Mouse (Mus musculus): Measurements from ENCODE around the gene A630095N17Rik. TPM values are rescaled to one million over a fixed set of nuclear protein-coding genes. Genes with fewer than 3 reads are reported as not detected.

The A630095N17Rik gene
- polyA plus RNA-seq, 2 experiments: not detected

DNA sequence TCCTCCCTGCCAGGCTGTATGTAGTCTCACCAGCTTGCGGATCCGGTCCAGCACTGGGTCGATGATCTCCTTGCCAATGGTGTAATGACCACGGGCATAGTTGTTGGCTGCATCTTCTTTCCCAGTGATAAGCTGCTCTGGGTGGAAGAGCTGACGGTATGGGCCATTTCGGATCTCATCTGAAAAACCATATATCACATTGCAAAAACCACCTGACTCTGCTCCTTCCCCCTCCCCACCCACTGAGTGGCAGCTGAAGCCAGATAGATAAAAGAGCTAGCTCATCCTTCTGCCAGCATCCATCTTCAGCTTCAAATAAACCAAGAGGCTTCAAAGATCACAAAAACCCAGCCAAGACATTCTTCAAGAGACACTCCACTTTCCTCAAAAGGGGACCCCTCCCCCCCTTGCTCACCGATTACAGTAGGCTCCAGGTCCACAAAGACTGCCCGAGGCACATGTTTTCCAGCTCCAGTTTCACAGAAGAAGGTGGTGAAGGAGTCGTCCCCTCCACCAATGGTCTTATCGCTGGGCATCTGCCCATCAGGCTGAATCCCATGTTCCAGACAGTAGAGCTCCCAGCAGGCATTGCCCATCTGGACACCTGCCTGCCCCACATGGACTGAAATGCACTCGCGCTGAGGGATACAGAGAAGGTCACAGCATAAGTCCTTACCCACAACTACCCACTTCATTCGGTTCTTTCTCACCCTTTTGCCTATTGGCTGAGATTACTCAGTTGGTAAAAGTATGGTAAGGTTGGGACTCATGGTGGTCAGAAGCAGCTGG, 14.9 kb downstream of the A630095N17Rik start:
- H3K4me3 ChIP-seq (replicated peaks; ENCODE audit: low read length): no peak overlapping the region
- peaks cover 13% of the 10 kb centered on the region for H3K4me1 ChIP-seq (ENCODE audit: control insufficient read depth, insufficient read depth, low read length)

DNA sequence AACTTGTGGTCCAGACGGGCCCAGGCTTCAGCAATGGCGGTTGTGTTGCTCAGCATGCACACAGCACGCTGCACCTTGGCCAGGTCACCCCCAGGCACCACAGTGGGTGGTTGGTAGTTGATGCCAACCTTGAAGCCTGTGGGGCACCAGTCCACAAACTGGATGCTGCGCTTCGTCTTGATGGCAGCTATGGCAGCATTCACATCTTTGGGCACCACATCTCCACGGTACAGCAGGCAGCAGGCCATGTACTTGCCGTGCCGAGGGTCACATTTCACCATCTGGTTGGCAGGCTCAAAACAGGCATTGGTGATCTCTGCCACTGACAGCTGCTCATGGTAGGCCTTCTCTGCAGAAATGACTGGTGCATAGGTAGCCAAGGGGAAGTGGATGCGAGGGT, 16.1 kb downstream of the A630095N17Rik start:
- 91% methylated on average over 9 of the region's 9 CpGs for WGBS
- Histone ChIP-seq H3K27ac (replicated peaks; ENCODE audit: low read depth, low read length) (no peak overlapping the region), H3K4me1 (ENCODE audit: control insufficient read depth, insufficient read depth, low read length) (peaks cover 23% of the 10 kb centered on the region), H3K4me2 (replicated peaks; ENCODE audit: low read depth, low read length, severe bottlenecking) (no peak overlapping the region), H3K36me3 (ENCODE audit: control insufficient read depth, insufficient read depth, low read length) (peaks cover 37% of the 10 kb centered on the region), H3K4me3 (replicated peaks; ENCODE audit: low read length) (no peak overlapping the region), H3K27me3 (ENCODE audit: control insufficient read depth, insufficient read depth, low read length) (peaks cover 32% of the 10 kb centered on the region), H3K9ac (ENCODE audit: low read depth, low read length, severe bottlenecking) (no peak overlapping the region), H3K9me3 (ENCODE audit: control insufficient read depth, low read length) (no peaks in the 10 kb centered on the region)
- DNase-seq (ENCODE audit: low spot score) (no peak), ATAC-seq (ENCODE audit: low FRiP score, low read depth) (no peak)
- no peak for TF ChIP-seq POLR2A (IDR thresholded peaks at IDR 0.05; ENCODE audit: borderline replicate concordance, extremely low read depth, insufficient read depth, insufficient read length)

More for the DNA sequence above, 14.9 kb downstream of the A630095N17Rik start:
- Histone ChIP-seq H3K9ac (ENCODE audit: low read depth, low read length, severe bottlenecking) (no peak overlapping the region), H3K9me3 (ENCODE audit: control insufficient read depth, low read length) (no peaks in the 10 kb centered on the region), H3K4me2 (replicated peaks; ENCODE audit: low read depth, low read length, severe bottlenecking) (no peak overlapping the region), H3K27me3 (ENCODE audit: control insufficient read depth, insufficient read depth, low read length) (peaks cover 32% of the 10 kb centered on the region), H3K36me3 (ENCODE audit: control insufficient read depth, insufficient read depth, low read length) (peaks cover 37% of the 10 kb centered on the region), H3K27ac (replicated peaks; ENCODE audit: low read depth, low read length) (no peak overlapping the region)
- DNase-seq (ENCODE audit: low spot score): no peak
- no peak for TF ChIP-seq POLR2A (IDR thresholded peaks at IDR 0.05; ENCODE audit: borderline replicate concordance, extremely low read depth, insufficient read depth, insufficient read length)
- WGBS: 73% methylated on average over 13 of the region's 13 CpGs
- no peak for ATAC-seq (ENCODE audit: low FRiP score, low read depth)

- WGBS: 65% methylated on average over 5 of the region's 5 CpGs
- H3K36me3 ChIP-seq (ENCODE audit: control insufficient read depth, insufficient read depth, low read length): peaks cover 37% of the 10 kb centered on the region
- no peaks in the 10 kb centered on the region for H3K9me3 ChIP-seq (ENCODE audit: control insufficient read depth, low read length)
- H3K4me2 ChIP-seq (replicated peaks; ENCODE audit: low read depth, low read length, severe bottlenecking): no peak overlapping the region
- no peak overlapping the region for H3K27ac ChIP-seq (replicated peaks; ENCODE audit: low read depth, low read length)
- DNase-seq (ENCODE audit: low spot score) (no peak), ATAC-seq (ENCODE audit: low FRiP score, low read depth) (no peak)
- H3K9ac ChIP-seq (ENCODE audit: low read depth, low read length, severe bottlenecking): no peak overlapping the region
- no peak overlapping the region for H3K4me3 ChIP-seq (replicated peaks; ENCODE audit: low read length)
- H3K4me1 ChIP-seq (ENCODE audit: control insufficient read depth, insufficient read depth, low read length): peaks cover 29% of the 10 kb centered on the region
- TF ChIP-seq POLR2A (IDR thresholded peaks at IDR 0.05; ENCODE audit: borderline replicate concordance, extremely low read depth, insufficient read depth, insufficient read length): no peak
- peaks cover 23% of the 10 kb centered on the region for H3K27me3 ChIP-seq (ENCODE audit: control insufficient read depth, insufficient read depth, low read length)
Measured at GRCm38 (mm10) chr1:75214886-75215285, 17.0 kb downstream of the A630095N17Rik start.

DNA sequence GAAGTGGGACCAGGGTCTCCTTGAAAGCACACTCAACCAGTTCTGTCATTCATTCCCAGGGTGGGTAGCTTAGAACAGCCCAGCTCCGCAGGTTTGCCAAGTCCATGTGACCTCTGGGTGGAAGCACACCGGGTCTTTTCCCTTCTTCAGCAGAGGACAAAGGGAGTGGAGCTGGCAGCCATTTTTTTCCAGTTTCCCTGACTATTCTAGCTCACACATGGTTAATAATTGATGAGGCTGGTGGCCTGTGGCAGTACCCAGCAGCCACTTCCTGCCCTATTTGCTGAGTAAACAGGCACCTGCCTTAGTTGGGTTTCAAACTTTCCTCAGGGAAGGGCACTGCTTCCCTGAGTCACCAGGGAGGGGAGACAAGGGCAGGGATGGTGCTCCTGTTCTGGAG, 17.5 kb downstream of the A630095N17Rik start:
- TF ChIP-seq POLR2A (IDR thresholded peaks at IDR 0.05; ENCODE audit: borderline replicate concordance, extremely low read depth, insufficient read depth, insufficient read length): no peak
- Histone ChIP-seq H3K9ac (ENCODE audit: low read depth, low read length, severe bottlenecking) (no peak overlapping the region), H3K4me1 (ENCODE audit: control insufficient read depth, insufficient read depth, low read length) (peaks cover 29% of the 10 kb centered on the region), H3K4me3 (replicated peaks; ENCODE audit: low read length) (no peak overlapping the region), H3K27ac (replicated peaks; ENCODE audit: low read depth, low read length) (no peak overlapping the region), H3K4me2 (replicated peaks; ENCODE audit: low read depth, low read length, severe bottlenecking) (no peak overlapping the region), H3K36me3 (ENCODE audit: control insufficient read depth, insufficient read depth, low read length) (peaks cover 37% of the 10 kb centered on the region), H3K27me3 (ENCODE audit: control insufficient read depth, insufficient read depth, low read length) (peaks cover 18% of the 10 kb centered on the region; the same call in 1 of the 2 replicates), H3K9me3 (ENCODE audit: control insufficient read depth, low read length) (no peaks in the 10 kb centered on the region)
- DNase-seq (ENCODE audit: low spot score): no peak
- WGBS: 94% methylated on average over 2 of the region's 2 CpGs
- ATAC-seq (ENCODE audit: low FRiP score, low read depth): no peak

DNA sequence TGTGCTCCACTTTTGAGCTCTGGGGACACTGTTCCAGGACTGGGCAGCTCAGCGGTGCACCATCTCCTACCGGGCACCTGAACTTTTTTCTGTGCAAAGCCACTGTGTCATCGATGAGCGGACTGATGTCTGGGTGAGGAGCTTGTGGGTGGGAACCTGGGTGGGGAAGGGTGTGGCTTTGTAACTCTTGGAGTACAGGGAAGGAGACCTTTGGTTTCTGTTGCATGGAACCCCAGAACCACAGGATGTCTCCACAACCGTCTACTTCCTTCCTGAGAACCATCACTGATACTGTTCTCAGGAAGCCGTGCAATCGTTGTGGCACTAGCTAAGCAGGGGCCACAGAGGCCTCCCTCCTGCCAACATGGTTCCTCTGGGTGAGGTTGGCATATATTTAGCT, 18.8 kb downstream of the A630095N17Rik start:
- no peak for DNase-seq (ENCODE audit: low spot score)
- Histone ChIP-seq H3K27me3 (ENCODE audit: control insufficient read depth, insufficient read depth, low read length) (0 out of 2 replicates have a peak, but pooled peaks cover 6% of the 10 kb centered on the region), H3K36me3 (ENCODE audit: control insufficient read depth, insufficient read depth, low read length) (peaks cover 37% of the 10 kb centered on the region), H3K9ac (ENCODE audit: low read depth, low read length, severe bottlenecking) (no peak overlapping the region), H3K4me1 (ENCODE audit: control insufficient read depth, insufficient read depth, low read length) (peaks cover 26% of the 10 kb centered on the region), H3K27ac (replicated peaks; ENCODE audit: low read depth, low read length) (no peak overlapping the region), H3K4me2 (replicated peaks; ENCODE audit: low read depth, low read length, severe bottlenecking) (no peak overlapping the region), H3K4me3 (replicated peaks; ENCODE audit: low read length) (no peak overlapping the region), H3K9me3 (ENCODE audit: control insufficient read depth, low read length) (no peaks in the 10 kb centered on the region)
- WGBS: 90% methylated on average over 7 of the region's 7 CpGs
- ATAC-seq (ENCODE audit: low FRiP score, low read depth): no peak
- TF ChIP-seq POLR2A (IDR thresholded peaks at IDR 0.05; ENCODE audit: borderline replicate concordance, extremely low read depth, insufficient read depth, insufficient read length): no peak

All from limb, embryonic 14.5 days (tissue).